Mouse (Mus musculus): ENCODE results near the gene Kptn. TPM values are rescaled to one million over a fixed set of nuclear protein-coding genes. Genes with fewer than 3 reads are reported as not detected.

Gene Kptn
- polyA plus RNA-seq, 1 experiment: 56.4 TPM

- no peaks in the 10 kb centered on the region for H3K27me3 ChIP-seq (ENCODE audit: control insufficient read depth, insufficient read depth, low read length)
- TF ChIP-seq POLR2A (IDR thresholded peaks at IDR 0.05; ENCODE audit: borderline replicate concordance, insufficient read depth, low read length) (no peak), CTCF (IDR thresholded peaks at IDR 0.05; ENCODE audit: borderline replicate concordance, insufficient read depth, low read depth, low read length) (no peak)
- DNase-seq: peak in 1 of 2 experiments; percentile 43
- WGBS: 11% methylated on average over 3 of the region's 3 CpGs
- H3K4me3 ChIP-seq (replicated peaks; ENCODE audit: insufficient read depth, low read depth, low read length): peak overlapping the region; percentile 97
- peaks cover 26% of the 10 kb centered on the region for H3K4me1 ChIP-seq (ENCODE audit: control insufficient read depth, insufficient read depth, low read length)
- peak overlapping the region; percentile 45; the same call in 1 of the 2 replicates for H3K27ac ChIP-seq (ENCODE audit: insufficient read depth, low read length)
These were observed 13.2 kb downstream of the Kptn start for GRCm38 (mm10) chr7:16132926-16133325.

GRCm38 (mm10) chr7:16133691-16134090, 14.0 kb downstream of the Kptn start:
- H3K27me3 ChIP-seq (ENCODE audit: control insufficient read depth, insufficient read depth, low read length): no peaks in the 10 kb centered on the region
- peak in 1 of 2 experiments; percentile 43 for DNase-seq
- H3K27ac ChIP-seq (ENCODE audit: insufficient read depth, low read length): peak overlapping the region; percentile 45
- TF ChIP-seq CTCF (IDR thresholded peaks at IDR 0.05; ENCODE audit: borderline replicate concordance, insufficient read depth, low read depth, low read length) (no peak), POLR2A (IDR thresholded peaks at IDR 0.05; ENCODE audit: borderline replicate concordance, insufficient read depth, low read length) (no peak)
- H3K4me3 ChIP-seq (replicated peaks; ENCODE audit: insufficient read depth, low read depth, low read length): peak overlapping the region; percentile 97
- 23% methylated on average over 9 of the region's 9 CpGs for WGBS
- peaks cover 28% of the 10 kb centered on the region for H3K4me1 ChIP-seq (ENCODE audit: control insufficient read depth, insufficient read depth, low read length)

DNA sequence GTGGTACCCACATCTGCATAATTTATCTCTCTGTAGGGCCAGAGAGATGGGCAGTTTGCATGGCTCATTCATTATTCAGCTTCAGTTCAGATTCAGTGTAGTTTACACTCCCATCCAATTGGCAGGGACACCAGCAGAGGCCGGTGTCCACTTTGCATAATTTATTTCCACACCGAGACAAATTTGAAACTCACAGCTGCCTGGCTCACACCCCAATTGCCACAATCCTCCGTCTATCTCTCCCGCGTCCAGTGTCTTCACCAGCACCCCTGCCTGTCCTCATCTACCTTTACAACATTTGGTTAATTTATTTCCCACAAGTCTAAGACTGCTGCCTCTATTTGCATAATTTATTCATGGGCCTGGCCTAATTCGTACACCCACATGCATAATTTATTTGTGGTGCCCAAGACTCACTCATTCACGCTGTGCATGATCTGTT, 15.3 kb downstream of the Kptn start:
- Histone ChIP-seq H3K27me3 (ENCODE audit: control insufficient read depth, insufficient read depth, low read length) (no peaks in the 10 kb centered on the region), H3K4me1 (ENCODE audit: control insufficient read depth, insufficient read depth, low read length) (peaks cover 23% of the 10 kb centered on the region), H3K4me3 (replicated peaks; ENCODE audit: insufficient read depth, low read depth, low read length) (peak overlapping the region; percentile 51), H3K27ac (ENCODE audit: insufficient read depth, low read length) (peak overlapping the region; percentile 35; the same call in 1 of the 2 replicates)
- DNase-seq: no peak
- 14% methylated on average over 7 of the region's 7 CpGs for WGBS
- no peak for TF ChIP-seq POLR2A (IDR thresholded peaks at IDR 0.05; ENCODE audit: borderline replicate concordance, insufficient read depth, low read length)
- no peak for TF ChIP-seq CTCF (IDR thresholded peaks at IDR 0.05; ENCODE audit: borderline replicate concordance, insufficient read depth, low read depth, low read length)

- Histone ChIP-seq H3K4me1 (ENCODE audit: control insufficient read depth, insufficient read depth, low read length) (peaks cover 79% of the 10 kb centered on the region), H3K27ac (ENCODE audit: insufficient read depth, low read length) (peak overlapping the region; percentile 98), H3K27me3 (ENCODE audit: control insufficient read depth, insufficient read depth, low read length) (no peaks in the 10 kb centered on the region), H3K4me3 (replicated peaks; ENCODE audit: insufficient read depth, low read depth, low read length) (peak overlapping the region; percentile 1)
- WGBS: 10% methylated on average over 27 of the region's 27 CpGs
- TF ChIP-seq POLR2A (IDR thresholded peaks at IDR 0.05; ENCODE audit: borderline replicate concordance, insufficient read depth, low read length) (no peak), CTCF (IDR thresholded peaks at IDR 0.05; ENCODE audit: borderline replicate concordance, insufficient read depth, low read depth, low read length) (no peak)
- DNase-seq: peak; percentile 82 to 83
These were observed 27.1 kb downstream of the Kptn start for GRCm38 (mm10) chr7:16146489-16147410.

GRCm38 (mm10) chr7:16147643-16148042, 27.9 kb downstream of the Kptn start:
- WGBS: 32% methylated on average over 15 of the region's 15 CpGs
- no peak overlapping the region for H3K4me3 ChIP-seq (replicated peaks; ENCODE audit: insufficient read depth, low read depth, low read length)
- DNase-seq: peak; percentile 36 to 50
- no peaks in the 10 kb centered on the region for H3K27me3 ChIP-seq (ENCODE audit: control insufficient read depth, insufficient read depth, low read length)
- peaks cover 72% of the 10 kb centered on the region for H3K4me1 ChIP-seq (ENCODE audit: control insufficient read depth, insufficient read depth, low read length)
- no peak for TF ChIP-seq POLR2A (IDR thresholded peaks at IDR 0.05; ENCODE audit: borderline replicate concordance, insufficient read depth, low read length)
- peak overlapping the region; percentile 98 for H3K27ac ChIP-seq (ENCODE audit: insufficient read depth, low read length)

DNA sequence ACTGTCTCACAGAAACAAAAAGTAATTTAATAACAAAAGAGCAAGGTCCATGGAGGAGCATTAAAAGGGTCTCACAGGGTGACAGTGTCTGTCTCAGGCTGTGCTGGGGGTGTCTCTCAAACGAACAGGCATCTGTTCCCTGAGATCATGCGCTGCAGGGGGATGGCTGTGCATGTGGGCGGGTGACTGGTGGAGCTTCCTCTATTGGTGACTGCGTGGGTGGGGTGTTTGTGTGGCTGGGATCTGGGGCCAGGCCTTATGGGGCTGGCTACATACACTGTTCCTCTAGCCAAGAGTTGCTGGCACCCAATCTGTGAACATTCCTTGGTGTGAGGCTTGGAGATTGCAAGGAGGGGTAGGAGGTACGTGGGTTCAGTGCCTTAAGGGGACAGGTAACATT, 29.5 kb downstream of the Kptn start:
- Histone ChIP-seq H3K4me3 (replicated peaks; ENCODE audit: insufficient read depth, low read depth, low read length) (no peak overlapping the region), H3K27me3 (ENCODE audit: control insufficient read depth, insufficient read depth, low read length) (no peaks in the 10 kb centered on the region), H3K4me1 (ENCODE audit: control insufficient read depth, insufficient read depth, low read length) (peaks cover 61% of the 10 kb centered on the region), H3K27ac (ENCODE audit: insufficient read depth, low read length) (peak overlapping the region; percentile 82)
- peak; percentile 92 to 98 for DNase-seq
- no peak for TF ChIP-seq CTCF (IDR thresholded peaks at IDR 0.05; ENCODE audit: borderline replicate concordance, insufficient read depth, low read depth, low read length)
- no peak for TF ChIP-seq POLR2A (IDR thresholded peaks at IDR 0.05; ENCODE audit: borderline replicate concordance, insufficient read depth, low read length)
- WGBS: 15% methylated on average over 5 of the region's 5 CpGs

- WGBS: 48% methylated on average over 9 of the region's 9 CpGs
- TF ChIP-seq POLR2A (IDR thresholded peaks at IDR 0.05; ENCODE audit: borderline replicate concordance, insufficient read depth, low read length): no peak
- TF ChIP-seq CTCF (IDR thresholded peaks at IDR 0.05; ENCODE audit: borderline replicate concordance, insufficient read depth, low read depth, low read length): no peak
- no peaks in the 10 kb centered on the region for H3K27me3 ChIP-seq (ENCODE audit: control insufficient read depth, insufficient read depth, low read length)
- peak overlapping the region; percentile 79 for H3K27ac ChIP-seq (ENCODE audit: insufficient read depth, low read length)
- H3K4me3 ChIP-seq (replicated peaks; ENCODE audit: insufficient read depth, low read depth, low read length): no peak overlapping the region
- no peak for DNase-seq
- peaks cover 55% of the 10 kb centered on the region for H3K4me1 ChIP-seq (ENCODE audit: control insufficient read depth, insufficient read depth, low read length)
These were observed 30.8 kb downstream of the Kptn start for GRCm38 (mm10) chr7:16150191-16151145.

Data from cerebellum, adult 2 months (tissue).